Mouse (Mus musculus) forebrain, embryonic 14.5 days (tissue): Measurements from ENCODE around the gene Gm44. TPM values are rescaled to one million over a fixed set of nuclear protein-coding genes. Genes with fewer than 3 reads are reported as not detected.
A peak's percentile ranks its signal among the peaks of the same experiment; 100 is the strongest.
"Not testable (repeated sequence)": the region's sequence is repeated elsewhere in the genome, so short reads cannot be mapped to it uniquely, and the experiment has no call there.

ENCODE experiments used
- ATAC-seq: fragments of 200-750 bp; cut with Nextera tagmentation; 2 replicates; pipeline ENCODE4 v1.8.0; 2017; ENCODE audit warnings: mild to moderate bottlenecking, moderate library complexity
- DNase-seq: peaks from one replicate; pipeline ENCODE4 v3.0.0-alpha.2; 2015; ENCODE audit warnings: low spot score
- H3K27ac ChIP-seq: fragments of 300-500 bp; sonication (generic); 2 replicates; pipeline ENCODE4 v1.5.1; 2014; ENCODE audit warnings: low read depth, mild to moderate bottlenecking, control low read depth, low read length, moderate library complexity
- H3K27me3 ChIP-seq: fragments of 300-500 bp; sonication (generic); replicated peaks from 2 replicates; pipeline ENCODE4 v1.6.1; 2014; ENCODE audit warnings: low read length, control low read depth, mixed read lengths; ENCODE audit not compliant: control insufficient read depth, insufficient read depth
- H3K36me3 ChIP-seq: fragments of 300-500 bp; sonication (generic); 2 replicates; pipeline ENCODE4 v1.6.1; 2014; ENCODE audit warnings: low read length, control low read depth; ENCODE audit not compliant: control insufficient read depth, insufficient read depth
- H3K4me1 ChIP-seq: fragments of 300-500 bp; sonication (generic); 2 replicates; pipeline ENCODE4 v1.6.1; 2014; ENCODE audit warnings: antibody characterized with exemption, low read length, control low read depth; ENCODE audit not compliant: control insufficient read depth, insufficient read depth
- H3K4me2 ChIP-seq: fragments of 300-500 bp; sonication (generic); 2 replicates; pipeline ENCODE4 v1.6.1; 2014; ENCODE audit warnings: mild to moderate bottlenecking, control low read depth, low read length
- H3K4me3 ChIP-seq: fragments of 300-500 bp; sonication (generic); 2 replicates; pipeline ENCODE4 v1.5.1; 2014; ENCODE audit warnings: low read depth, low read length, control low read depth
- H3K9ac ChIP-seq: fragments of 300-500 bp; sonication (generic); 2 replicates; pipeline ENCODE4 v1.6.1; 2014; ENCODE audit warnings: mild to moderate bottlenecking, low read length, control low read depth, moderate library complexity
- H3K9me3 ChIP-seq: fragments of 300-500 bp; sonication (generic); replicated peaks from 2 replicates; pipeline ENCODE4 v1.6.1; 2016; ENCODE audit warnings: low read length, control low read depth, mixed read lengths; ENCODE audit not compliant: control insufficient read depth
- WGBS: fragments of 180-500 bp; shearing (Covaris S2); extraction: QIAGEN DNeasy Blood & Tissue Kit; methylation state at CpG from one replicate; pipeline ENCODE4 v1.1.7; 2014; 5-methylcytosine and 5-hydroxymethylcytosine counted together
- polyA plus RNA-seq: library from polyadenylated mRNA; unstranded; fragments of >200 nt; fragmentation: Nextera tagmentation; extraction: Ambion mirVana; gene quantifications from 2 replicates; pipeline ENCODE4 v1.2.1, GENCODE M21; 2014

Gm44 gene
- polyA plus RNA-seq: not detected in 2 replicates

DNA sequence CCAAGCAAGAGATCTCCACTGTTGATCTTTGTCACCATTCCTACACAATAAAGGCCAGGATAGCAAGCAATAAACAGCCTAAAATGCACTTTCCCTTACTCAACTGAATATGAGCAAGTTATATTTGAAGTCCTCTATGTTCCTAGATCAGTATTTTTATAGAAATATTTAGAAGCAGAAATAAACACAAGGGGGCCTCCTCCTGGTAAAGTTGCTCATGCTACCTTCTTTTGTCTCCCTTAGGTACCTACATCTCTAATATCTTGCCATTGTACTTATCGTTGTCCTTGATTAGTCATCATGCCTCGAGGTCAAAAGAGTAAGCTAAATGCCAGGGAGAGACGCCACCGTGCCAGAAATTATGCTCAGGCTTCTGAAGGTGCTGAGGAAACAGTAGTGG, at the start of gene Gm44:
Gm44 (plus strand) TSS at position 301 of the 400 bp plus-strand sequence.
- Histone ChIP-seq H3K27ac (no peak within 1 kb of the TSS), H3K4me3 (no peak within 1 kb of the TSS), H3K36me3 (no peaks in the 10 kb centered on the region), H3K4me2 (no peak within 1 kb of the TSS), H3K9ac (no peak within 1 kb of the TSS), H3K9me3 (no peaks in the 10 kb centered on the region), H3K27me3 (no peaks in the 10 kb centered on the region), H3K4me1 (no peaks in the 10 kb centered on the region)
- no peak for ATAC-seq
- no peak for DNase-seq
- WGBS: 87% methylated on average over 4 of the region's 4 CpGs

DNA sequence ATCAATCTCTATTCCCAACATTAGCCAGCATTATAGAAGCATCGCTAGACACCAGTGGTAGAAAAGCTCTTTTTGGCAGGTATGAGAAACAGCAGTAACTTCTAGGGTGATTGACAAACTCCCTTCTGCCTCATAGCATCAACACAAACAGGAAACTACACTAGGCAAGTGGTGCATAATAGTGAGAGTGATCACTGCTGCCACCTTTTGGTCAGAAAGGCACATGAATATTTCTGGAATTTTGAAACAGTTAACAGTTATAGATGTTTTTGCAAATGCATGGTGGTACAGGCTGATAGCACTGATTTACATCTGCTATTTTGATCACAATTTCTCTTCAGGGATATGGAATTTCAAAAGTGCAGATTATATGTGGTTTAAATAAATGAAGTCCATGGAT, 36.0 kb downstream of the Gm44 start:
- H3K27me3 ChIP-seq: no peaks in the 10 kb centered on the region

DNA sequence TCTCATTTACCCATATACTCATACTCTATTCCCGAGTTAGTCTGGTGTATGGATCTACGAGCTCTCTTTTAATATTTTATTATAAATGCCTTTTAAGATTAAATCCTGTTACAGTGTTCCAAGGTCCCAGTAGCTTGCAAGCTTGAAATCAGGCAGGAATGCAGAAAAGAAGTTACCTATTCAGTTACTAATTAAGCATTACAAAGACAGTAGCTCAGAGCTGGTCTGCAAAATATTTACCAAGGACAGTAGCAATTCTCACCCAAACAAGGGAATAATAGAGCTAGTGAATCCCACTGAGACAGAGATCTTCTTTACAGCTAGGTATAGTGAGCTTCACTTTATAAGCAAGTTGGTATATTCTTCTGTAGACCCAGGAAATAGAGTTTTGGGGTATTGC, 46.3 kb downstream of the Gm44 start:
- H3K9ac ChIP-seq, H3K4me1 ChIP-seq, H3K27me3 ChIP-seq, DNase-seq, ATAC-seq, H3K36me3 ChIP-seq, H3K4me2 ChIP-seq, H3K4me3 ChIP-seq, H3K27ac ChIP-seq, H3K9me3 ChIP-seq: not testable (repeated sequence)
- 59% methylated on average over 2 of the region's 2 CpGs for WGBS

More for the DNA sequence above, 36.0 kb downstream of the Gm44 start:
- no peak overlapping the region for H3K27ac ChIP-seq
- H3K36me3 ChIP-seq: no peaks in the 10 kb centered on the region
- ATAC-seq (no peak), DNase-seq (peak; percentile 6)
- 65% methylated on average over 1 of the region's 1 CpGs for WGBS
- no peak overlapping the region for H3K4me2 ChIP-seq
- H3K9me3 ChIP-seq: no peaks in the 10 kb centered on the region
- no peaks in the 10 kb centered on the region for H3K4me1 ChIP-seq
- no peak overlapping the region for H3K9ac ChIP-seq
- H3K4me3 ChIP-seq: no peak overlapping the region
